In the genomic region with DNA sequence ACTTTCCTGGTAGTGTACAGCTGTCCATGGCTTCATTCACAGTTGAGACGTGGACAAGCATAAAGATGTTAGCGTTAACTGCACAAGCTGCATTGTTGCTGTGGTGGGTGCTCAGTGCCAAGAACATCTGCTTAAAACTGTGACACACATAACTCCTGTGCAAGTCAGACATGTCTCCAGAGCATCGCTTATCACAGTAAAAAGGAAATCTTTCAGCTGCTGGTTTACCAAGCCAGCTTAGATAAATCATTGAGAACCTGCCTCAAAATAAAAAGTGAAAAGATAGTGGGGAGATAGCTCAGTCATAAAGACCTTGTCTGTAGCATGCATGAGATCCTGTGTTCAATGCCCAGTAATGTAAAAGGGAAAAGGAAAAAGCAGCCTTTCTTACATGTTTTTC, we compare ENCODE assay signal across 24 mouse cellular contexts. TPM values are rescaled to one million over a fixed set of nuclear protein-coding genes. Genes with fewer than 3 reads are reported as not detected.
DNase-seq lines count a peak whose midpoint lies in the region; ATAC-seq and TF ChIP-seq lines count a peak whose summit lies in the region.
"Had no signal": no experiment of that assay in that cellular context is flagged by ENCODE, and none has a peak within 500 bp of the region (broad histone marks: within the 10 kb centered on the region; RNA-seq: fewer than 3 reads in every experiment).

No protein-coding gene starts in this region.

- TF ChIP-seq POLR2A in MEL (IDR thresholded peaks at IDR 0.05; ENCODE audit: control insufficient read depth in 1 of 2, insufficient read depth in 1 of 2, low read depth in 1 of 2, low read length in 2 of 2, poor library complexity in 1 of 2), result no peak

- no peak for TF ChIP-seq CTCF in lung, embryonic 14.5 days (IDR thresholded peaks at IDR 0.05; ENCODE audit: low read depth)
- TF ChIP-seq CTCF in MEL (IDR thresholded peaks at IDR 0.05 in 2 of 3, conservative IDR thresholded peaks at IDR 0.05 in 1 of 3; ENCODE audit: control insufficient read depth in 1 of 3, insufficient read depth in 1 of 3, low read depth in 2 of 3, low read length in 3 of 3, poor library complexity in 1 of 3, severe bottlenecking in 1 of 3), result no peak

- no peaks in the 10 kb centered on the region for H3K9me3 ChIP-seq in lung, embryonic 14.5 days (ENCODE audit: low read depth, low read length)
- H3K9me3 ChIP-seq in MEL (replicated peaks; ENCODE audit: insufficient read depth, low read length), result no peaks in the 10 kb centered on the region
- H3K9me3 ChIP-seq: embryonic facial prominence, embryonic 10.5 days; embryonic facial prominence, embryonic 12.5 days; forebrain, embryonic 13.5 days; forebrain, embryonic 15.5 days; G1E had no signal

- H3K27ac ChIP-seq in lung, embryonic 14.5 days (ENCODE audit: low read depth), result no peak overlapping the region
- no peak overlapping the region for H3K27ac ChIP-seq in MEL (ENCODE audit: control insufficient read depth, low read depth, low read length)
- H3K27ac ChIP-seq: embryonic facial prominence, embryonic 10.5 days; embryonic facial prominence, embryonic 12.5 days; forebrain, embryonic 13.5 days; forebrain, embryonic 15.5 days had no signal

- 58% methylated on average over 3 of the region's 3 CpGs for WGBS in lung, embryonic 14.5 days

- no peak overlapping the region for H3K4me3 ChIP-seq in lung, embryonic 14.5 days (ENCODE audit: low read depth, low read length)
- H3K4me3 ChIP-seq in MEL (ENCODE audit: control insufficient read depth in 1 of 2, insufficient read depth in 1 of 2, low read depth in 2 of 2, low read length in 2 of 2), result no peak overlapping the region
- H3K4me3 ChIP-seq: embryonic facial prominence, embryonic 10.5 days; embryonic facial prominence, embryonic 12.5 days; forebrain, embryonic 13.5 days; forebrain, embryonic 15.5 days had no signal

- no peaks in the 10 kb centered on the region for H3K27me3 ChIP-seq in lung, embryonic 14.5 days (ENCODE audit: insufficient read depth, low read length)
- H3K27me3 ChIP-seq in MEL (ENCODE audit: control insufficient read depth in 1 of 2, insufficient read depth in 2 of 2, low read length in 2 of 2), result no peaks in the 10 kb centered on the region
- H3K27me3 ChIP-seq: CH12.LX; embryonic facial prominence, embryonic 12.5 days; forebrain, embryonic 13.5 days; forebrain, embryonic 15.5 days had no signal

- no peak for ATAC-seq in lung, embryonic 14.5 days (ENCODE audit: insufficient read depth)
- 0 out of 2 replicates have a peak, but pooled peaks have one; percentile 39 for ATAC-seq in common myeloid progenitor, adult 5-6 weeks (replicated peaks; ENCODE audit: low read depth, poor library complexity, severe bottlenecking)
- peak; percentile 84 for ATAC-seq in megakaryocyte-erythroid progenitor cell, adult 5-6 weeks (replicated peaks; ENCODE audit: low FRiP score, low TSS enrichment, poor library complexity, severe bottlenecking)
- ATAC-seq: CD4-positive, CD25-positive, alpha-beta regulatory T cell, adult 4 months; forebrain, embryonic 13.5 days; forebrain, embryonic 15.5 days; forebrain, postnatal 0 days had no signal

- DNase-seq in lung, embryonic 14.5 days, result peak; percentile 30
- no peak for DNase-seq in lung, postnatal 36 days
- DNase-seq in MEL (ENCODE audit: low read depth, low spot score), result peak; percentile 61
- no peak for DNase-seq in layer of hippocampus, adult 18-20 months (ENCODE audit: low spot score in 2 of 2)
- DNase-seq in thymus, postnatal 10 days (ENCODE audit: low spot score in 2 of 2), result no peak
- DNase-seq: adrenal gland, adult 2 months; adrenal gland, postnatal 10 days; adrenal gland, postnatal 25 days; B cell, adult 2 months; cerebellum, adult 11-12 months; cerebellum, adult 2 months; cerebellum, adult 9-10 months; cerebellum, postnatal 10 days; cerebellum, postnatal 25 days; forebrain, postnatal 0 days had no signal

- H3K4me1 ChIP-seq in lung, embryonic 14.5 days (ENCODE audit: insufficient read depth), result no peaks in the 10 kb centered on the region
- peaks cover 5 to 10% of the 10 kb centered on the region in 2 experiments for H3K4me1 ChIP-seq in MEL (ENCODE audit: control insufficient read depth in 1 of 2, insufficient read depth in 2 of 2, low read length in 2 of 2)
- H3K4me1 ChIP-seq: embryonic facial prominence, embryonic 10.5 days; embryonic facial prominence, embryonic 12.5 days; forebrain, embryonic 13.5 days; forebrain, embryonic 15.5 days had no signal

- peak; percentile 82 for TF ChIP-seq EP300 in MEL (IDR thresholded peaks at IDR 0.05; ENCODE audit: low read depth in 1 of 2, low read length in 2 of 2)

- TF ChIP-seq RAD21 in MEL (IDR thresholded peaks at IDR 0.05; ENCODE audit: low read depth, low read length), result no peak

- H3K36me3 ChIP-seq in lung, embryonic 14.5 days (ENCODE audit: insufficient read depth), result no peaks in the 10 kb centered on the region
- H3K36me3 ChIP-seq in MEL (ENCODE audit: control insufficient read depth in 1 of 2, insufficient read depth in 2 of 2, low read length in 2 of 2), result peaks cover 0 to 23% of the 10 kb centered on the region in 2 experiments; a peak in 2 of 4 replicates
- H3K36me3 ChIP-seq: forebrain, embryonic 15.5 days had no signal

- H3K4me2 ChIP-seq in lung, embryonic 14.5 days, result no peak overlapping the region
- H3K4me2 ChIP-seq: embryonic facial prominence, embryonic 12.5 days; forebrain, embryonic 13.5 days; forebrain, embryonic 15.5 days had no signal

- H3K79me2 ChIP-seq in MEL (ENCODE audit: control insufficient read depth, insufficient read depth, low read length, poor library complexity), result no peaks in the 10 kb centered on the region

- H3K9ac ChIP-seq in lung, embryonic 14.5 days, result no peak overlapping the region
- H3K9ac ChIP-seq in MEL (ENCODE audit: control insufficient read depth, low read depth, low read length, poor library complexity, severe bottlenecking), result no peak overlapping the region
- H3K9ac ChIP-seq: embryonic facial prominence, embryonic 12.5 days; forebrain, embryonic 13.5 days; forebrain, embryonic 15.5 days; forebrain, postnatal 0 days had no signal

TF ChIP-seq in MEL, 35 proteins besides CTCF, POLR2A, EP300 and RAD21:
- TF ChIP-seq ZMIZ1 (IDR thresholded peaks at IDR 0.05; ENCODE audit: low read depth, low read length) (no peak), BHLHE40 (IDR thresholded peaks at IDR 0.05; ENCODE audit: borderline replicate concordance, low read depth, low read length) (peak; percentile 35; the same call in 1 of the 2 replicates), TAL1 (IDR thresholded peaks at IDR 0.05; ENCODE audit: low read length) (no peak), RCOR1 (IDR thresholded peaks at IDR 0.05; ENCODE audit: low read depth, low read length) (peak; percentile 97), GATA1 (IDR thresholded peaks at IDR 0.05; ENCODE audit: low read depth, low read length) (peak; percentile 90), ZNF384 (IDR thresholded peaks at IDR 0.05; ENCODE audit: low read depth, low read length) (0 out of 2 replicates have a peak, but pooled peaks have one; percentile 11), KAT2A (conservative IDR thresholded peaks at IDR 0.05; ENCODE audit: low read depth, low read length) (no peak), TCF12 (IDR thresholded peaks at IDR 0.05; ENCODE audit: low read depth, low read length) (peak; percentile 88), SIN3A (IDR thresholded peaks at IDR 0.05; ENCODE audit: low read length) (peak; percentile 55; the same call in 1 of the 2 replicates), E2F4 (IDR thresholded peaks at IDR 0.05; ENCODE audit: borderline replicate concordance, low read depth, low read length) (no peak), ETS1 (IDR thresholded peaks at IDR 0.05; ENCODE audit: low read depth, low read length) (peak; percentile 84), JUND (IDR thresholded peaks at IDR 0.05; ENCODE audit: low read depth, low read length) (no peak), MXI1 (IDR thresholded peaks at IDR 0.05; ENCODE audit: low read depth, low read length) (0 out of 2 replicates have a peak, but pooled peaks have one; percentile 36), MEF2A (IDR thresholded peaks at IDR 0.05; ENCODE audit: extremely low read depth, insufficient replicate concordance, low read depth, low read length, poor library complexity, severe bottlenecking) (no peak)

RNA-seq across cellular contexts. Expression of a gene that starts 47.3 kb away (rescaled TPM):
- polyA plus RNA-seq in lung, embryonic 14.5 days (2014; fragmentation: Nextera tagmentation; extraction: Ambion mirVana), result 15.9 and 17.9 TPM in 2 replicates
- total RNA-seq in MEL (2012; rRNA removed), result 14.2 and 16.1 TPM in 2 replicates
- 10 to 100 TPM in 1 of 2 experiments, not detected in 1; 13.2 TPM for polyA plus RNA-seq in MEL (2012; ENCODE audit: insufficient read depth in 1 of 2, insufficient read length in 2 of 2, low read depth in 1 of 2, low replicate concordance in 2 of 2, missing spikeins in 1 of 2)
- 45.4 and 60.2 TPM in 2 replicates for total RNA-seq in common myeloid progenitor, adult 5-6 weeks (2017)
- 21.8 and 42.9 TPM in 2 replicates for total RNA-seq in megakaryocyte-erythroid progenitor cell, adult 5-6 weeks (2014; fragmentation: Nextera tagmentation)
- total RNA-seq in megakaryocyte-erythroid progenitor cell, adult 5-6 weeks (2017), result 52.1 and 58.8 TPM in 2 replicates
- 10 to 100 TPM; 24.4 to 27.3 TPM for total RNA-seq in layer of hippocampus, adult 18-20 months (2021)

Comparison
In these comparisons a context has a peak if more than half of its experiments do, and no peak if none do; other contexts are left out.
1. DNase-seq: peak in lung, embryonic 14.5 days (single experiment) and MEL (single experiment); none in lung, postnatal 36 days (single experiment), layer of hippocampus, adult 18-20 months (0 of 2) and thymus, postnatal 10 days (0 of 2).